Mouse (Mus musculus): ENCODE results near the gene Prickle2.
A peak's percentile ranks its signal among the peaks of the same experiment; 100 is the strongest.

Gene Prickle2

DNA sequence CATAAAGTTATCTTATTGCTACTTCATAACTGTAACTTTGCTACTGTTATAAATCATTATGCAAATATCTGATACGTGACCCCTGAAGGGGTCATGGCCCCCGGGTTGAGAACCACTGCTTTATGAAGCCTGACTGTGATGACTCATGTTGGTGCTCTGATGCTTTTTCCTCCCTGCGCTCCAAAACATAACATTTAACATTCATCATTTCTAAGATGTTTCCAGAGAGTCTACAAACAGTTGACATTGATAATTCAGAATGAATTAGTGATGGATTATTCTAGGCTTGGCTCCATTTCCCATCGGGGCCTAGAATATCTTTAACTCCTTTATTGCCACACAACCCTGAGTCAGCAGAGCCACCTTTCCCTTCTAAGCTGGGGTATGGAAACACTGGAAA, 247.9 kb downstream of the Prickle2 start:
- DNase-seq (ENCODE audit: low read depth, low spot score), result no peak

GRCm38 (mm10) chr6:92451421-92451820, 254.5 kb downstream of the Prickle2 start:
- DNase-seq (ENCODE audit: low read depth, low spot score), result no peak

- peak; percentile 71 for DNase-seq (ENCODE audit: low read depth, low spot score)
Measured at GRCm38 (mm10) chr6:92449956-92450355, 256.0 kb downstream of the Prickle2 start.

- peak; percentile 74 for DNase-seq (ENCODE audit: low read depth, low spot score)
Measured at GRCm38 (mm10) chr6:92446662-92447061, 259.3 kb downstream of the Prickle2 start.

DNA sequence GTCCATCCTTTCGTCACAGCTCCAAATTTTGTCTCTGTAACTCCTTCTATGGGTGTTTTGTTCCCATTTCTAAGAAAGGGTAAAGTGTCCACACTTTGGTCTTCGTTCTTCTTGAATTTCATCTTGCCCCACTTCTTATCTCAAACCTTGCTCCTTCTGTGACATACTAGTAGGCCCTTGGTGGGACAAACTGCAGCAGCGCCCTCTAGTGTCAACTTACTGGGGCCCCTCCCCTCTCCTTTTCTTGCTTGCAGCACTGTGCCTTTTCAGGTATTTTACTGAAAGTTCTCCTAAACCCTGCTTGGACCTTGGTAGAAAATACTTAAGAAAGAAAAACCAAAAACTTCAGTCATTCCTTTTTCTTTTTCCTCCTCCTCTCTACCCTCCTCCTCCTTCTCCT, 264.8 kb downstream of the Prickle2 start:
- DNase-seq (ENCODE audit: low read depth, low spot score), result peak; percentile 56

DNA sequence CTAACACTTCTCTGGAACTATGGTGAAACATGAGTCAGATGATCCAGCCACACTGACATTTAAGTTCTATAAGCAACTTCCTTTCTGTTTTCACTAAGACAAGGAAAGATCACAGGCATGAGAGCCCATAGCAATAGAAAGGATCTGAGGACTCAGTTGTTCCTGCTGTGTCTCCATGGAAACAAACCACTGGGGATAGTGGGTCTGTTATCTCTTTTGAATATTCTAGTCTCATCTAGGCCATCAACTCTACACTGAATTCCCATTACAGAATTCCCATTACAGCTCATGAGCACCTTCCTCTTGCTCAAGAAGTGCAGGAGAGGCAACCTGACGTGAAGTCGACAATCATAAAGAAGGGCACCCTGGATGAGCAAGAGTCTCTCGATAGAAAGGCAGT, 265.7 kb downstream of the Prickle2 start:
- no peak for DNase-seq (ENCODE audit: low read depth, low spot score)

- peak; percentile 70 for DNase-seq (ENCODE audit: low read depth, low spot score)
Measured at GRCm38 (mm10) chr6:92432146-92432545, 273.8 kb downstream of the Prickle2 start.

DNA sequence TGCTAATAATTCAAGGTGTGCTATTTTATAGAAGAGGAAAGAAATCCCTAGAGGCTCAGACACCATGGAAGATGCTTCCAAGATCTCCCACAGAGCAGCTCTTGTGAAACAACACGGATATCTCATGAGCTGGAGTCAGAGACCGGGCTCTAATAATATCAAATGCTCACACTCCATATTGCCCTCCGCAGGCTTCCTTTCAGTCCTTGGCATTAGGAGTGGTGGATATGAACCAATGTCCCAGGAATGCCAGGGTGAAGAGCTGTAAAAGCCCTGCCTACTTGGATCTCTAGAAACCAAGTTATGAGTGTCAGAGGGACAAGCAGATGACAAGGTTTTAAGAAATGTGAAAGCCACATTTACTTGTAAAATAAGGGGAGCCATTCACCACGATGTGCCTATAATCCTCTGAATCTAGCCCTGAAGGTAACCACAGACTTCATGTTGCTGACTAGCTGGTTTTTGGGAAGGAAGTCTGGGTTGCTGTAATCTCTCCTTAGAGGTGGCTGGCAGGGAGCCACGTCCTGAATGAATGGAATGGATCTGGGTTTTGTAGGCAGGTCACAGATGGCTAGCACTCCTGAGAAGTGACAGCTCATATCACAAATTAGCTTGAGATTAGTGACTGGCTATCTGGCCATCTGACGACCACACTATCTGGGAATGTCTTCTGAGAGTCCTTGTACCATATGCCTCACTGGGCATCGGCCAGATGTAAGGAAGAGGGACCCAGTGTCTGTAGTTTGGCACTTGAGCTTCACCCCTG, 278.4 kb downstream of the Prickle2 start:
- peak; percentile 87 for DNase-seq (ENCODE audit: low read depth, low spot score)

- no peak for DNase-seq (ENCODE audit: low read depth, low spot score)
Measured at GRCm38 (mm10) chr6:92425901-92426300, 280.1 kb downstream of the Prickle2 start.

DNA sequence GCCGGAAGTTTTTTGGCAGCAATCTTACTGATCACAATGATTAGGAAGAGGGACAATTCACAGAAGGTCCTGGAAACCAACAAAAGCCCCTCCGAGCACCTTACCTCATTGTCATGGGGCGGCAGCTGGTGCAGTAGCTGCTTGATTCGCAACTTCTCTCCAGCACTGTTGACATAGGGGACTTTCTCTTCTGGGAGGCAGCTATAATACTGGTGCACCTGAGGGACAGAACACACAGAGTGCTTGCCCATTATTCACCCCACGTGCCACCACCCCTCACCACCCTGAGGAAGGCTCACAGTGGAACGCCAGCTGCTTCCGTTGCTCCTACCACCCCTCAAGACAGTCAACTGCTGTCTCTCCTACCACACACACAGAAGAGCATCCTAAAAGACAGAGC, 280.5 kb downstream of the Prickle2 start:
- DNase-seq (ENCODE audit: low read depth, low spot score), result no peak

DNA sequence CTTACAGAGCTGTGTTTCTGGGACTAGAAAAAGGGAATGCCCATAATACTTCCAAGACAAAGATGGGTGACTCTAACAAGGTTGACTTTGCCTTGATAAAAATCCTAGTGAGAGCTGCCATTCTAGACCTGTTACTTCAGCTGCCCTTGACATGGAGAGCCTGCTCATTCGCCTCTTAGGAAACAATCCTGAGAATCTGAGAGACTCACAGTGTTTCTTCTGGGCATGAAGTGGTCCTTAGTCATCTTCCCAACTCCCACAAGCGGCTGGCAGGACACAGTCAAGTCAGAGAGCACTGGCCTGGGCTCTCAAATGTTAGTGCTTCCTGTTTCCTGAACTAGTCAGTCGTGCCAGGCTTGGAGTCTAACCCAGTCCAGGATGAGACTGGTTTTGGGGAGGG, 281.0 kb downstream of the Prickle2 start:
- peak; percentile 73 for DNase-seq (ENCODE audit: low read depth, low spot score)

DNA sequence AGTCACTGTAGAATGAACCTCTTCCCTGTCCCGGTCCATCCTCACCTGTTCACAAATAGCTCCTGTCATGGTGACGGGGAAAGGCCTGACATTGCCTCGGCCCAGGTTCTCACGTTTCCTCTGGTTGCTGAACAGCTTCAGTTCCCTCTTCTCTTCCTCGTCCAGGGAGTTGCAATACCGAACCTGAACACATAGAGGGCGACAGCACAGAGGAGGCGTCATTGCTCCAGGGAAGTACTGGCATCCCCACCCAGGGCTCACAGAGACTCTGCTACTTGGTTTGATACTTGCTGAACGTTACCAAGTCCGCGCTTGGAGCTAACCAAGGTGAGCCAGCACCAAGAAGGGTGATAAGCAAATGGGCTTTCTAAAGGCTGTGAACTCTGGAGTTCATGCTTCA, 283.7 kb downstream of the Prickle2 start:
- peak; percentile 41 for DNase-seq (ENCODE audit: low read depth, low spot score)

- DNase-seq (ENCODE audit: low read depth, low spot score), result no peak
Measured at GRCm38 (mm10) chr6:92420106-92420505, 285.8 kb downstream of the Prickle2 start.

- DNase-seq (ENCODE audit: low read depth, low spot score), result no peak
Measured at GRCm38 (mm10) chr6:92415405-92415755, 290.6 kb downstream of the Prickle2 start.

DNA sequence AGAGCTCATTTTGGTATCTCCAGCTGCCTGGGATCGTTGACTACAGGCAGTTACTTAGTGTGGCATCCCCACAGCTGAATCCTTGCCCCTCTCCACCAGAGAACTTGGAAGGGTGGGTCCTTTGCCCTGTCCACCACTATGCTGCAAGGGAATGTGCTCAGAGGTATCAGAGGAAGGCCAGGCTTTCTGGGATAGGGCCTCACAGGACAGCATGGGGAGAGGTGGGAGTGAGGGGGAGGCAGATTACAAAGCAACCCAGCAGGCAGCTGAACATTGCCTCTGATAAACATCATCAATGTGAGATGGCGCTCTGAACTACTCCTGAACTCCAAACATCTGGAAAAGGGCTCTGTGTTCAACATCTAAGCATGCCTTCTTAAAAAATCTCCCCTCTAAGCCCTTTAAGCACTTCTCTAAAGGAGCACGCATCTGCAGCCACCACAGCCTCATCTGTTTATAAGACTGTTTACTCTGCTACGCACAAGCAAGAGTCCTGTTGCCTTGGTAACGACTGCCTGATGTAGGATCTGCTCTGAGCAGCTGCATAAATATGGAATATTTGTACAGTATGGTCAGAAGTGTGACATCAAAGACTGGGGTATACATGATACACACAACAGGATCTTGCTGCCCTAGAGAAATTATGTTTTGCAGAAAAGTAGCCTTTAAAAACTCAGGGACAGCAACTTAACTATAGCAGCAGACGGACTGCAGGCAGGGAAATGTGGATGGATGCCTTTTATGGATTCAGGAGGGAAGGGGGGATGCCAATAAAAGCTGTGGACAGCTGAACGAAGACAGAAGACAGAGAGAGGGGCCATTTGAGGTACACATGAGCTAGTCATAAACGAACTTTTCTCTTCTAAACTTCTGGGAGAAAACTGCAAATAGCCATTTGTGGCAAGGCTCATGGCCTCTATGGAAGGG, 291.2 kb downstream of the Prickle2 start:
- no peak for DNase-seq (ENCODE audit: low read depth, low spot score)

- no peak for DNase-seq (ENCODE audit: low read depth, low spot score)
Measured at GRCm38 (mm10) chr6:92413982-92414381, 292.0 kb downstream of the Prickle2 start.

DNA sequence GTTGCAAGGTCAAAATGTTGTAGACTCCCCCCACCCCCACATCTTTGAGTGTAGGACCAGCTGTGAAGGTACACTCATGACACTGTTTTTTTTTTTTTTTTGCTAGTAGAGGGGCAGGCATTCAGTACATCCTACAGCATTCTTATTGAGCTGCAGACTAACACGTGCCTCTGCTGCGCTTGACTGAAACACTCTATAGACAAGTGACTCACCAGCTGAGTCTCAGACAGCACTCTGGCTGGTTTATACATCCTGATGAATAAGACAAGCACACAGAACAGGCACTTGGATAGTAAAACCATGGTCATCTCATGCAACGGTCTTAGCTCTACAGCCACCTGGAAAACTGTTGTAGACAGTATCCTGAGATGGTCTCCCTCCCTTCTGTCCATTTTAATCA, 296.2 kb downstream of the Prickle2 start:
- DNase-seq (ENCODE audit: low read depth, low spot score), result no peak

GRCm38 (mm10) chr6:92407259-92407658, 298.7 kb downstream of the Prickle2 start:
- DNase-seq (ENCODE audit: low read depth, low spot score), result no peak

DNA sequence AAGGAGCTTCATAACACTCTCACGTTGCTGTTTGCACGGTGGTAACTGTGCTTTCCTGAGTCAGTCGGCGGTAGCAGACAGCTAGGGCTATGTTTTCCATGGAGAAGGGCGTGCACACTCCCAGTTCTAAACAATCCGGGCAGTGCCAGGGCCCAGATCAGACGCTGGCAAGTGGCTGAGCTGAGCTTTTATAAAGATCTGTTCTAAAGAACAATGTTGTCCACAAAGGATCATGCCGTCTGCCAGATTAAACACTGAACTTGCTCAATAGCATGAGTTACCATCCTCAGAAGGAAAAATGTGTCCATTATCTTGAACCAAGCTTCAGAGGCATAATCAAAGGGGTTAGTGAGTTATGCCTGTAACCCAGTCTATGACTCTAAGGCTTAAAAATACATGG, 300.4 kb downstream of the Prickle2 start:
- no peak for DNase-seq (ENCODE audit: low read depth, low spot score)

- DNase-seq (ENCODE audit: low read depth, low spot score), result no peak
Measured at GRCm38 (mm10) chr6:92397876-92398275, 308.1 kb downstream of the Prickle2 start.

GRCm38 (mm10) chr6:92395556-92395955, 310.4 kb downstream of the Prickle2 start:
- no peak for DNase-seq (ENCODE audit: low read depth, low spot score)

DNA sequence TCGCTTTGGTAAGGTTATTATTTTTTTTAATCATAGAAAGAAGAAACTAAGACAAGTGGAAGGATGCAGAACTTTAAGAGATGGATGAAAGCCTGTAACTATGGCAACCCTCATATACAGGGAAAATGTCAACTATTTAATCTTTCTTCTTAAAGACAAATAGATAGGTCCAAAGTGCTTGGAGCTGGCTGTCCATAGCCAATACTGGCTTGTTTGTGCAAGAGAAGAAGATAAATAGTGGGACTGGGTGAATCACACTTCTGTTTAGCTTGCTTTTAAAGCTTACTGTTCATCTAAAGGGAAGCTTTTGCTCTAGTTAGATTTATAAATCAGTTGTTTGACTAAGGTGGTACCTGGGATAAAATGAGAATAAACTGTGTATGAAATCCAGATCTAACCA, 310.8 kb downstream of the Prickle2 start:
- no peak for DNase-seq (ENCODE audit: low read depth, low spot score)

- no peak for DNase-seq (ENCODE audit: low read depth, low spot score)
Measured at GRCm38 (mm10) chr6:92394628-92395027, 311.3 kb downstream of the Prickle2 start.

Data from 3T3-L1 (cell line).